Mouse (Mus musculus) CH12.LX (cell line): ENCODE measurements around the gene Pou3f1. TPM values are rescaled to one million over a fixed set of nuclear protein-coding genes. Genes with fewer than 3 reads are reported as not detected.

Experiments used
- DNase-seq: peaks from one replicate; pipeline ENCODE4 v3.0.0-alpha.2; 2013; ENCODE audit errors: extremely low read depth
- H3K27ac ChIP-seq: 2 replicates; pipeline ENCODE4 v1.5.1; 2012; ENCODE audit warnings: low read depth, mild to moderate bottlenecking, control low read depth, moderate library complexity; ENCODE audit not compliant: insufficient read depth
- H3K27me3 ChIP-seq: replicated peaks from 2 replicates; pipeline ENCODE3; 2012; ENCODE audit warnings: inconsistent platforms
- H3K36me3 ChIP-seq, 2 experiments: replicated peaks in 1 of 2; 2 replicates each; pipeline versions ENCODE3 to v1.6.1; 2012; ENCODE audit warnings: inconsistent platforms in 1 of 2, low read length in 1 of 2, mild to moderate bottlenecking in 1 of 2, mixed read lengths in 1 of 2, moderate library complexity in 1 of 2; ENCODE audit not compliant: control insufficient read depth in 1 of 2, insufficient read depth in 1 of 2
- H3K4me1 ChIP-seq, 2 experiments: 2 replicates each; pipeline ENCODE4 v1.6.1; 2012; ENCODE audit warnings: inconsistent platforms in 1 of 2, moderate library complexity in 1 of 2; ENCODE audit not compliant: insufficient read depth in 2 of 2, control insufficient read depth in 1 of 2
- H3K4me2 ChIP-seq: 2 replicates; pipeline ENCODE4 v1.6.1; 2012; ENCODE audit warnings: low read depth, mild to moderate bottlenecking, control low read depth; ENCODE audit not compliant: poor library complexity, insufficient read depth, severe bottlenecking
- H3K4me3 ChIP-seq, 3 experiments: fragments of 150-350 bp in 1 of 3; sonication (generic) in 1 of 3; replicated peaks in 1 of 3; 2 replicates each; pipeline versions ENCODE3 to v1.5.1; 2011 to 2012; ENCODE audit warnings: low read depth in 2 of 3, low read length in 2 of 3, mild to moderate bottlenecking in 2 of 3, moderate library complexity in 2 of 3, control low read depth in 1 of 3, improper control_type of control experiment in 1 of 3, inconsistent platforms in 1 of 3, mixed read lengths in 1 of 3; ENCODE audit not compliant: poor library complexity in 1 of 3
- H3K79me2 ChIP-seq: replicated peaks from 2 replicates; pipeline ENCODE4 v1.6.1; 2012; ENCODE audit warnings: mild to moderate bottlenecking, moderate library complexity; ENCODE audit not compliant: control insufficient read depth, poor library complexity, insufficient read depth, severe bottlenecking; ENCODE audit errors: extremely low read depth
- H3K9ac ChIP-seq: 2 replicates; pipeline ENCODE4 v1.6.1; 2012; ENCODE audit warnings: low read depth, mild to moderate bottlenecking, control low read depth, moderate library complexity; ENCODE audit not compliant: insufficient read depth
- H3K9me3 ChIP-seq: replicated peaks from 2 replicates; pipeline ENCODE3; 2012; ENCODE audit warnings: low read length, inconsistent platforms, mixed read lengths
- BHLHE40 ChIP-seq: IDR thresholded peaks from 2 replicates; pipeline ENCODE4 v1.6.1; 2011; ENCODE audit warnings: mild to moderate bottlenecking, low read depth, low read length, improper control_type of control experiment
- CHD1 ChIP-seq: IDR thresholded peaks from 2 replicates; pipeline ENCODE4 v1.6.1; 2012; ENCODE audit warnings: low read depth, low read length, improper control_type of control experiment, inconsistent platforms
- CHD2 ChIP-seq: IDR thresholded peaks from 2 replicates; pipeline ENCODE4 v1.6.1; 2011; ENCODE audit warnings: low read length, improper control_type of control experiment
- CTCF ChIP-seq, 2 experiments: IDR thresholded peaks in 1 of 2; conservative IDR thresholded peaks in 1 of 2; 2 replicates each; pipeline ENCODE4 v1.5.1; 2011 to 2012; ENCODE audit warnings: low read depth in 2 of 2, low read length in 2 of 2, improper control_type of control experiment in 1 of 2, inconsistent platforms in 1 of 2, mild to moderate bottlenecking in 1 of 2, moderate library complexity in 1 of 2
- E2F4 ChIP-seq: IDR thresholded peaks from 2 replicates; pipeline ENCODE4 v1.6.1; 2011; ENCODE audit warnings: low read depth, low read length, improper control_type of control experiment; ENCODE audit not compliant: insufficient replicate concordance
- ELF1 ChIP-seq: IDR thresholded peaks from 2 replicates; pipeline ENCODE4 v1.6.1; 2014; ENCODE audit warnings: low read depth, mild to moderate bottlenecking, inconsistent platforms, low read length, improper control_type of control experiment
- EP300 ChIP-seq: IDR thresholded peaks from 2 replicates; pipeline ENCODE4 v1.6.1; 2011; ENCODE audit warnings: low read length, improper control_type of control experiment
- ETS1 ChIP-seq: conservative IDR thresholded peaks from 2 replicates; pipeline ENCODE4 v1.6.1; 2012; ENCODE audit warnings: low read depth, mild to moderate bottlenecking, inconsistent platforms, low read length, improper control_type of control experiment, moderate library complexity
- GABPA ChIP-seq: IDR thresholded peaks from 2 replicates; pipeline ENCODE4 v1.6.1; 2012; ENCODE audit warnings: low read depth, low read length, improper control_type of control experiment, inconsistent platforms; ENCODE audit not compliant: insufficient replicate concordance
- HCFC1 ChIP-seq: IDR thresholded peaks from 2 replicates; pipeline ENCODE4 v1.6.1; 2012; ENCODE audit warnings: low read depth, mild to moderate bottlenecking, inconsistent platforms, low read length, improper control_type of control experiment
- IRF4 ChIP-seq: IDR thresholded peaks from 2 replicates; pipeline ENCODE4 v1.6.1; 2014; ENCODE audit warnings: low read depth, mild to moderate bottlenecking, inconsistent platforms, low read length, improper control_type of control experiment
- JUN ChIP-seq: IDR thresholded peaks from 2 replicates; pipeline ENCODE4 v1.6.1; 2011; ENCODE audit warnings: low read depth, mild to moderate bottlenecking, low read length, improper control_type of control experiment, moderate library complexity; ENCODE audit not compliant: insufficient read depth
- JUND ChIP-seq: conservative IDR thresholded peaks from 2 replicates; pipeline ENCODE4 v1.6.1; 2011; ENCODE audit warnings: low read depth, low read length, improper control_type of control experiment
- KAT2A ChIP-seq: IDR thresholded peaks from 2 replicates; pipeline ENCODE4 v1.6.1; 2012; ENCODE audit warnings: low read length, improper control_type of control experiment, inconsistent platforms; ENCODE audit not compliant: insufficient replicate concordance
- MAFK ChIP-seq: IDR thresholded peaks from 2 replicates; pipeline ENCODE4 v1.6.1; 2011; ENCODE audit warnings: low read length, improper control_type of control experiment; ENCODE audit not compliant: insufficient replicate concordance
- MAX ChIP-seq: IDR thresholded peaks from 2 replicates; pipeline ENCODE4 v1.6.1; 2011; ENCODE audit warnings: low read length, improper control_type of control experiment
- MAZ ChIP-seq: IDR thresholded peaks from 2 replicates; pipeline ENCODE4 v1.6.1; 2012; ENCODE audit warnings: low read depth, mild to moderate bottlenecking, inconsistent platforms, low read length, improper control_type of control experiment, moderate library complexity
- MEF2A ChIP-seq: IDR thresholded peaks from 2 replicates; pipeline ENCODE4 v1.6.1; 2014; ENCODE audit warnings: low read depth, mild to moderate bottlenecking, inconsistent platforms, low read length, improper control_type of control experiment, borderline replicate concordance
- MXI1 ChIP-seq: IDR thresholded peaks from 2 replicates; pipeline ENCODE4 v1.6.1; 2011; ENCODE audit warnings: mild to moderate bottlenecking, low read depth, low read length, improper control_type of control experiment
- MYC ChIP-seq: IDR thresholded peaks from 2 replicates; pipeline ENCODE4 v1.6.1; 2011; ENCODE audit warnings: low read depth, mild to moderate bottlenecking, improper control_type of control experiment, low read length
- NELFE ChIP-seq: IDR thresholded peaks from 2 replicates; pipeline ENCODE4 v1.6.1; 2011; ENCODE audit warnings: low read depth, low read length, improper control_type of control experiment
- NRF1 ChIP-seq: IDR thresholded peaks from 2 replicates; pipeline ENCODE4 v1.6.1; 2014; ENCODE audit warnings: low read depth, mild to moderate bottlenecking, inconsistent platforms, low read length, improper control_type of control experiment, moderate library complexity
- PAX5 ChIP-seq: IDR thresholded peaks from 2 replicates; pipeline ENCODE4 v1.6.1; 2012; ENCODE audit warnings: low read length, inconsistent platforms, mixed read lengths
- POLR2A ChIP-seq: IDR thresholded peaks from 2 replicates; pipeline ENCODE4 v1.6.1; 2011; ENCODE audit warnings: low read depth, mild to moderate bottlenecking, improper control_type of control experiment, low read length
- POLR2AphosphoS2 ChIP-seq: IDR thresholded peaks from 2 replicates; pipeline ENCODE4 v1.6.1; 2011; ENCODE audit warnings: low read depth, low read length, improper control_type of control experiment
- RAD21 ChIP-seq: IDR thresholded peaks from 2 replicates; pipeline ENCODE4 v1.6.1; 2011; ENCODE audit warnings: low read depth, mild to moderate bottlenecking, low read length, improper control_type of control experiment, moderate library complexity
- RCOR1 ChIP-seq: conservative IDR thresholded peaks from 2 replicates; pipeline ENCODE4 v1.6.1; 2012; ENCODE audit warnings: low read depth, mild to moderate bottlenecking, inconsistent platforms, low read length, improper control_type of control experiment
- SMC3 ChIP-seq: IDR thresholded peaks from 2 replicates; pipeline ENCODE4 v1.6.1; 2011; ENCODE audit warnings: low read depth, low read length, improper control_type of control experiment
- TBP ChIP-seq: conservative IDR thresholded peaks from 2 replicates; pipeline ENCODE4 v1.6.1; 2011; ENCODE audit warnings: low read depth, low read length, improper control_type of control experiment
- TCF12 ChIP-seq: IDR thresholded peaks from 2 replicates; pipeline ENCODE4 v1.6.1; 2014; ENCODE audit warnings: low read depth, mild to moderate bottlenecking, inconsistent platforms, low read length, improper control_type of control experiment
- UBTF ChIP-seq: IDR thresholded peaks from 2 replicates; pipeline ENCODE4 v1.6.1; 2012; ENCODE audit warnings: low read depth, mild to moderate bottlenecking, inconsistent platforms, low read length, improper control_type of control experiment, moderate library complexity
- USF1 ChIP-seq: IDR thresholded peaks from 2 replicates; pipeline ENCODE4 v1.6.1; 2014; ENCODE audit warnings: low read depth, mild to moderate bottlenecking, inconsistent platforms, low read length, improper control_type of control experiment
- USF2 ChIP-seq: conservative IDR thresholded peaks from 2 replicates; pipeline ENCODE4 v1.6.1; 2011; ENCODE audit warnings: low read depth, low read length, improper control_type of control experiment
- ZC3H11A ChIP-seq: IDR thresholded peaks from 2 replicates; pipeline ENCODE4 v1.6.1; 2012; ENCODE audit warnings: low read depth, mild to moderate bottlenecking, inconsistent platforms, low read length, improper control_type of control experiment
- ZKSCAN1 ChIP-seq: IDR thresholded peaks from 2 replicates; pipeline ENCODE4 v1.6.1; 2012; ENCODE audit warnings: low read depth, inconsistent platforms, low read length, improper control_type of control experiment, borderline replicate concordance
- ZMIZ1 ChIP-seq: IDR thresholded peaks from 2 replicates; pipeline ENCODE4 v1.6.1; 2012; ENCODE audit warnings: low read depth, mild to moderate bottlenecking, inconsistent platforms, low read length, improper control_type of control experiment
- ZNF384 ChIP-seq: IDR thresholded peaks from 2 replicates; pipeline ENCODE4 v1.6.1; 2012; ENCODE audit warnings: low read depth, low read length, improper control_type of control experiment, inconsistent platforms
- dilution Hi-C: fragments of 300-500 bp; cut with MboI; formaldehyde crosslinking; loops from 2 replicates; pipeline ENCODE4 v1.14.3; 2020; ENCODE audit warnings: low sequenced_read_pairs; ENCODE audit not compliant: extremely low pct_unique_long_range_greater_than_20kb, extremely low pct_ligation_motif_present
- in situ Hi-C: fragments of 300-500 bp; cut with MboI; formaldehyde crosslinking; loops from 3 replicates; pipeline ENCODE4 v1.14.3; 2019; ENCODE audit warnings: low sequenced_read_pairs, low pct_ligation_motif_present, low pct_unique_long_range_greater_than_20kb, mixed read lengths
- polyA plus RNA-seq: library from polyadenylated mRNA; unstranded; fragments of >175 nt; gene quantifications from 2 replicates; pipeline ENCODE4 v1.2.1, GENCODE M21; 2012; ENCODE audit warnings: low read depth; ENCODE audit not compliant: insufficient read length
- total RNA-seq, 2 experiments: library from RNA; depleted of rRNA; stranded (reverse); fragments of 300-350 nt in 1 of 2; fragments of >200 nt in 1 of 2; gene quantifications; 2 replicates each; pipeline ENCODE4 v1.2.3; 2012 to 2014

Pou3f1 gene
- total and polyA plus RNA-seq, 3 experiments, result not detected

DNA sequence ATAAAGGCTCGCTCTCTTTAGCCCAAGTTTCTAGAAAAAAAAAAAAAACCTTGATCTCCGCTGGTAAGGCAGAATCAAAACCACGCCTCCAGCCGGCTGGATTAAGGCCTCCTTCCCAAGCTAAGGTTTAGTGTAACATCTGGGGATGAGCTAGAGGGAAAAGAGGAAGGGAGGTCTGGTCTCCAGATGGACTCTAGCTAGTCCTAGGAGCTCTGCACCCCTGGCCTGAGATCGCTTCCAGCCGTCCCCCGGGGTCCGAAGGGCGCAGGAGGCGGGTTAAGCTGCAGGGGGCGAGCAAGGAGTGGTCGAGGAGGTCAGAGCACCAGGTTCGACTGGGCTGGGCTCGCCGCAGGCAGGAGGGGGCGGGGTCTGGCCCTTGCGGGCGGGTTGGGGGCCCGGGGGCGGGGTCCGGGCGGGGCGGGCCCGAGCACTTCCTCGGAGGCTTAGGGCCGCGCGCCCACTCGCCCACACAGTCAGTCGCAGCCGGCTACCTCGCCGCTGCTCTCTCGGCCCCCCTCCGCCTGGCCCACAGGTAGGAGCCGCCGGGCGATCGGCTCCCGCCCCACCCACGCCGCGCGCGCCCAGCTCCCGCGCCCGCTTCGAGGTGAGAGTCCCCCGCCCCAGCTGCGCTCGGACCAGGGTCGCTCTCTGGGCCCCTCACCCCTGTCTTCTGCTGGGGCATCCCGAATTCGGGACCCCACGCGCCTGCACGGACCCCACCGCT is 43.8 kb downstream of the Pou3f1 start, which contains the start of gene Fhl3:
Gene Fhl3, plus strand, starts transcription at position 454 of the 724 bp plus-strand sequence.
- dilution Hi-C loops (no loop called here), in situ Hi-C loops (loop anchor here (10.0 kb wide), 1 partner anchor 364 kb away; the partner anchor contains the start of genes Dnali1 and Snip1)
- TF ChIP-seq ZMIZ1, result peak; percentile 68; the same call in 1 of the 2 replicates
- TF ChIP-seq MAFK, result no peak
- no peak for TF ChIP-seq ZC3H11A
- TF ChIP-seq USF1, result no peak
- no peak for TF ChIP-seq CHD1
- TF ChIP-seq USF2, result no peak
- no peak for TF ChIP-seq HCFC1
- TF ChIP-seq PAX5, result no peak
- no peak for TF ChIP-seq CHD2
- no peak for TF ChIP-seq KAT2A
- TF ChIP-seq MAX, result no peak
- TF ChIP-seq POLR2AphosphoS2, result no peak
- TF ChIP-seq RCOR1, result no peak
- TF ChIP-seq POLR2A, result peak; percentile 82
- peak; percentile 68 for TF ChIP-seq ZNF384
- no peak for TF ChIP-seq SMC3
- TF ChIP-seq BHLHE40, result no peak
- TF ChIP-seq E2F4, result no peak
- TF ChIP-seq MAZ, result no peak
- no peak for TF ChIP-seq JUND
- no peak for TF ChIP-seq IRF4
- TF ChIP-seq MEF2A, result no peak
- no peak for TF ChIP-seq GABPA
- no peak for TF ChIP-seq ZKSCAN1
- TF ChIP-seq ELF1, result no peak
- peak; percentile 65 for TF ChIP-seq NELFE
- no peak; the same call in none of the 2 replicates for TF ChIP-seq RAD21
- peak in 1 of 2 experiments; percentile 28; a peak in 2 of 4 replicates for TF ChIP-seq CTCF (conservative IDR thresholded peaks at IDR 0.05 in 1 of 2, IDR thresholded peaks at IDR 0.05 in 1 of 2; ENCODE audit: low read depth in 2 of 2, low read length in 2 of 2)
- TF ChIP-seq NRF1, result no peak
- TF ChIP-seq UBTF, result 0 out of 2 replicates have a peak, but pooled peaks have one; percentile 14
- no peak for TF ChIP-seq JUN
- TF ChIP-seq ETS1, result no peak
- no peak for TF ChIP-seq EP300
- TF ChIP-seq TBP, result no peak
- no peak for TF ChIP-seq MYC
- TF ChIP-seq MXI1, result no peak
- 0 out of 2 replicates have a peak, but pooled peaks have one; percentile 27 for TF ChIP-seq TCF12
- H3K4me3 ChIP-seq, result peak within 1 kb of the TSS; percentile 79 to 96 (median 79)
- peak within 1 kb of the TSS; percentile 83 for H3K4me2 ChIP-seq
- H3K36me3 ChIP-seq, result peaks cover under 1% of the 10 kb centered on the region in 2 experiments
- DNase-seq, result no peak
- peaks cover 19 to 50% of the 10 kb centered on the region in 2 experiments for H3K4me1 ChIP-seq
- peaks cover 19% of the 10 kb centered on the region for H3K79me2 ChIP-seq
- no peaks in the 10 kb centered on the region for H3K27me3 ChIP-seq
- peak within 1 kb of the TSS; percentile 93 for H3K9ac ChIP-seq
- H3K9me3 ChIP-seq, result peaks cover 2% of the 10 kb centered on the region
- no peak within 1 kb of the TSS for H3K27ac ChIP-seq
